Mouse (Mus musculus): ENCODE results near the gene Zbtb25. TPM values are rescaled to one million over a fixed set of nuclear protein-coding genes. Genes with fewer than 3 reads are reported as not detected.
A peak's percentile ranks its signal among the peaks of the same experiment; 100 is the strongest.

The Zbtb25 gene
- polyA plus RNA-seq, 1 experiment from 2014 or later = 20.5 TPM

DNA sequence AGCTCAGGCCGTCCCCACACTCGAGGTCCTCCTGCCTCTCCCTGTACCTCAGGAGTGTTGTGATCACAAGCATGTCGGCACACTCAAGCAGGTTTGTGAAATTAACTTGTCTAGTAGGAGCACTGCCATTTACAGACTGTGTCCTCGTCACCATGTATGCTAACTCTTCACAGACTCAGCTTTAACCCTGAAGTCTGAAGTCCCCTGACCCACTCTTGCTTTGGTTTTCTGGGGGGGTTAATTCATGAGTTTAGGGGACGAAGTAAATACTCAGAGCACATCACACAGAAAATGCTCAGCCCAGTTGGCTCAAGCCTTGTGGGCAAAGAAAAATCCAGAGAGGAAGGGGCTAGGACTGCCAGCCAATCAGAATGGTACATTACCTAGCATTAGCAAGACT, 33.8 kb downstream of the Zbtb25 start:
- Histone ChIP-seq H3K9me3 (ENCODE audit: control insufficient read depth, low read length) (no peaks in the 10 kb centered on the region), H3K36me3 (ENCODE audit: control insufficient read depth, insufficient read depth, low read length) (no peaks in the 10 kb centered on the region), H3K9ac (ENCODE audit: low read depth, low read length) (no peak overlapping the region), H3K4me1 (ENCODE audit: control insufficient read depth, insufficient read depth, low read length) (no peaks in the 10 kb centered on the region), H3K27ac (ENCODE audit: low read depth, low read length) (no peak overlapping the region), H3K4me3 (ENCODE audit: low read length) (no peak overlapping the region), H3K4me2 (replicated peaks; ENCODE audit: low read depth, low read length) (no peak overlapping the region), H3K27me3 (ENCODE audit: control insufficient read depth, insufficient read depth, low read length) (no peaks in the 10 kb centered on the region)
- no peak for ATAC-seq (ENCODE audit: low FRiP score, low TSS enrichment)
- 80% methylated on average over 5 of the region's 5 CpGs for WGBS

DNA sequence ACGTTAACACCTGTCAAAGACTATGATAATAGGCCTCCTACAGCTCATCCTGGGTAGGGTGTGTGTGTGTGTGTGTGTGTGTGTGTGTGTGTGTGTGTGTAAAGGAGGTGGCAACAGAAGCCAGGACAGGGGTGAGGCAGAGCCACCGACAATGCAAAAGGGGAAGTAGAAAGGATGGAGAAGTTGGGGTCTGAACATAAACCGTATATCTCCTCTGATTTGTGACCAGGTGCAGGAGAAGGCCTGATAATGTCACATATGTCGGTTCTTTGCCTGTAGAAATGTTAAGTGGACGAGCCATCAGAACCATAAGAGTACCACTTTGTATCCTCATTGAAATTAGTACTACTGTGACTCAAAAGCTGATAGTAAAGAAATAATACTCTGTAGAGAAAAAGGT, 35.7 kb downstream of the Zbtb25 start:
- H3K27ac ChIP-seq (ENCODE audit: low read depth, low read length) = no peak overlapping the region
- H3K4me3 ChIP-seq (ENCODE audit: low read length) = no peak overlapping the region
- no peaks in the 10 kb centered on the region for H3K27me3 ChIP-seq (ENCODE audit: control insufficient read depth, insufficient read depth, low read length)
- WGBS = 95% methylated on average over 5 of the region's 5 CpGs
- H3K4me1 ChIP-seq (ENCODE audit: control insufficient read depth, insufficient read depth, low read length) = no peaks in the 10 kb centered on the region
- no peak overlapping the region for H3K4me2 ChIP-seq (replicated peaks; ENCODE audit: low read depth, low read length)
- no peaks in the 10 kb centered on the region for H3K36me3 ChIP-seq (ENCODE audit: control insufficient read depth, insufficient read depth, low read length)
- H3K9ac ChIP-seq (ENCODE audit: low read depth, low read length) = no peak overlapping the region
- H3K9me3 ChIP-seq (ENCODE audit: control insufficient read depth, low read length) = no peaks in the 10 kb centered on the region
- ATAC-seq (ENCODE audit: low FRiP score, low TSS enrichment) = no peak

GRCm38 (mm10) chr12:76328567-76329354, 40.6 kb downstream of the Zbtb25 start:
- H3K9ac ChIP-seq (ENCODE audit: low read depth, low read length) = no peak overlapping the region
- no peaks in the 10 kb centered on the region; the same call in 1 of the 2 replicates for H3K36me3 ChIP-seq (ENCODE audit: control insufficient read depth, insufficient read depth, low read length)
- 83% methylated on average over 6 of the region's 6 CpGs for WGBS
- no peak overlapping the region for H3K4me3 ChIP-seq (ENCODE audit: low read length)
- no peaks in the 10 kb centered on the region for H3K9me3 ChIP-seq (ENCODE audit: control insufficient read depth, low read length)
- H3K4me2 ChIP-seq (replicated peaks; ENCODE audit: low read depth, low read length) = no peak overlapping the region
- no peak for ATAC-seq (ENCODE audit: low FRiP score, low TSS enrichment)
- no peaks in the 10 kb centered on the region for H3K27me3 ChIP-seq (ENCODE audit: control insufficient read depth, insufficient read depth, low read length)
- H3K27ac ChIP-seq (ENCODE audit: low read depth, low read length) = no peak overlapping the region
- no peaks in the 10 kb centered on the region; the same call in 1 of the 2 replicates for H3K4me1 ChIP-seq (ENCODE audit: control insufficient read depth, insufficient read depth, low read length)

DNA sequence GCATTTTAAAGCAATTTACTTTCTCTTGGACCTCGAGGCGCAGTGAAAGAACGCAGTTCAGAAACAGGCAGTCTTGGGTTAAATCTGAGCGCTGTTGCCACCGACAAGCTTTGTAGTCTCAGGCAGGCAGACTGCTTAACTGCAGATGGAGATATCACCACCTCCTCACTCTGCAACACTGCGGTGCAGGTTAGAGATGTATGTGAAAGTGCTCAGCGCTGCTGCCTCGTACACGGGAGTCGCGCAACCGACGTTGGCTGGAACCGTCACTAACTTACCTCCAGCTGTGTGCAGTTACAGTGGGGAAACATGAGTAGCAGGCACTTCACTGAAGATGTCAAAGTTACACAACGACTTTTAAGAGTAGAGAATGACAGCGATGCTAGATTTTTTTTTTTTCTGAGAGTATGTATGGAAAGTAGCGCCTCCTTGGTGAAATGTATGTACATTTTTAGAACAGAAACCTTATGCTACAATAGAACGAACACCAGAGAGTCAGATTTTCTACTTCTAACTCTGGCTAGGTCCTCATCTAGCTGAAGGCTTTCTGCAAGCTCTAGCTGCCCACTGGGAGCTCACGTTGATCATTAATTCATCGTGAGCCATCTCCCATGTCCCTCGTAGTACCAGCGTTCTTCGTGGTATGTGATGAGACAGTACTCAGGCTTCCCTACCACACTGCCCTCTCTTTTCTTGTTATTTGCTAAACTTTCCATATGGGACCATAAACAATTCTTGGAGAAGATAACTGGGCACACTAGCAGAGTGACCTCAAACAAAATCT, 42.8 kb downstream of the Zbtb25 start:
- 89% methylated on average over 23 of the region's 23 CpGs for WGBS
- Histone ChIP-seq H3K27ac (ENCODE audit: low read depth, low read length) (no peak overlapping the region), H3K4me2 (replicated peaks; ENCODE audit: low read depth, low read length) (no peak overlapping the region), H3K4me1 (ENCODE audit: control insufficient read depth, insufficient read depth, low read length) (no peaks in the 10 kb centered on the region; the same call in 1 of the 2 replicates), H3K9ac (ENCODE audit: low read depth, low read length) (no peak overlapping the region), H3K4me3 (ENCODE audit: low read length) (no peak overlapping the region), H3K27me3 (ENCODE audit: control insufficient read depth, insufficient read depth, low read length) (no peaks in the 10 kb centered on the region), H3K36me3 (ENCODE audit: control insufficient read depth, insufficient read depth, low read length) (no peaks in the 10 kb centered on the region; the same call in 1 of the 2 replicates), H3K9me3 (ENCODE audit: control insufficient read depth, low read length) (no peaks in the 10 kb centered on the region)
- no peak for ATAC-seq (ENCODE audit: low FRiP score, low TSS enrichment)

GRCm38 (mm10) chr12:76324679-76325431, 44.5 kb downstream of the Zbtb25 start, which contains the start of gene Akap5:
Akap5 (plus strand) TSS chr12:76324891.
- Histone ChIP-seq H3K4me1 (ENCODE audit: control insufficient read depth, insufficient read depth, low read length) (no peaks in the 10 kb centered on the region; the same call in 1 of the 2 replicates), H3K36me3 (ENCODE audit: control insufficient read depth, insufficient read depth, low read length) (peaks cover 9% of the 10 kb centered on the region; the same call in 1 of the 2 replicates), H3K4me2 (replicated peaks; ENCODE audit: low read depth, low read length) (peak within 1 kb of the TSS; percentile 85), H3K9ac (ENCODE audit: low read depth, low read length) (peak within 1 kb of the TSS; percentile 61), H3K27me3 (ENCODE audit: control insufficient read depth, insufficient read depth, low read length) (no peaks in the 10 kb centered on the region), H3K9me3 (ENCODE audit: control insufficient read depth, low read length) (no peaks in the 10 kb centered on the region), H3K27ac (ENCODE audit: low read depth, low read length) (no peak within 1 kb of the TSS), H3K4me3 (ENCODE audit: low read length) (peak within 1 kb of the TSS; percentile 55)
- peak; percentile 97 for ATAC-seq (ENCODE audit: low FRiP score, low TSS enrichment)
- WGBS = 1% methylated on average over 53 of the region's 53 CpGs

GRCm38 (mm10) chr12:76318282-76319212, 50.9 kb downstream of the Zbtb25 start:
- Histone ChIP-seq H3K4me2 (replicated peaks; ENCODE audit: low read depth, low read length) (no peak overlapping the region), H3K9me3 (ENCODE audit: control insufficient read depth, low read length) (no peaks in the 10 kb centered on the region), H3K4me3 (ENCODE audit: low read length) (no peak overlapping the region), H3K27ac (ENCODE audit: low read depth, low read length) (0 out of 2 replicates have a peak overlapping the region, but pooled peaks have one; percentile 3), H3K9ac (ENCODE audit: low read depth, low read length) (no peak overlapping the region), H3K27me3 (ENCODE audit: control insufficient read depth, insufficient read depth, low read length) (no peaks in the 10 kb centered on the region), H3K4me1 (ENCODE audit: control insufficient read depth, insufficient read depth, low read length) (no peaks in the 10 kb centered on the region), H3K36me3 (ENCODE audit: control insufficient read depth, insufficient read depth, low read length) (peaks cover 50% of the 10 kb centered on the region)
- WGBS = 69% methylated on average over 9 of the region's 9 CpGs
- ATAC-seq (ENCODE audit: low FRiP score, low TSS enrichment) = no peak

DNA sequence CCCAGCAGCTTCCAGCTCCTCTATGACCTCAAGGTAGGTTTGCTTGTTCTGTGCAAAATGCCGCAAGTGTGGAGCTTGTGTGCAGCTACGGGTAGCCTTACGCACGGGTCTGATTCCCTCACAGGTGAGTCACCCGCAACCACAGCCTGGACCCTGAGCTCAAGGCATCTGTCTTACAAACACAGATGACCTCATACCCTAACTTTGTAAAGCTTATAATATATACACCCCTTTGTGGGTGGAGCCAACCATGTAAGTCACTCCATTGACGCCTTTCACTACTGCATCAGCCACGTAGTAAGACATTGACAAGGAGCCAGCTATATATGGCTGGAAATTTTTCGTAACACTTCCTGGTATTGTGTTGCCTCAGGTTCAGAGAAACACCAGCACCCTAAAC, 57.5 kb downstream of the Zbtb25 start:
- no peak for ATAC-seq (ENCODE audit: low FRiP score, low TSS enrichment)
- peaks cover 11% of the 10 kb centered on the region for H3K4me1 ChIP-seq (ENCODE audit: control insufficient read depth, insufficient read depth, low read length)
- WGBS = 93% methylated on average over 8 of the region's 8 CpGs
- H3K4me2 ChIP-seq (replicated peaks; ENCODE audit: low read depth, low read length) = no peak overlapping the region
- peaks cover 54% of the 10 kb centered on the region for H3K36me3 ChIP-seq (ENCODE audit: control insufficient read depth, insufficient read depth, low read length)
- H3K9ac ChIP-seq (ENCODE audit: low read depth, low read length) = no peak overlapping the region
- H3K27me3 ChIP-seq (ENCODE audit: control insufficient read depth, insufficient read depth, low read length) = no peaks in the 10 kb centered on the region
- H3K4me3 ChIP-seq (ENCODE audit: low read length) = no peak overlapping the region
- no peaks in the 10 kb centered on the region for H3K9me3 ChIP-seq (ENCODE audit: control insufficient read depth, low read length)
- no peak overlapping the region for H3K27ac ChIP-seq (ENCODE audit: low read depth, low read length)

GRCm38 (mm10) chr12:76311227-76311626, 58.2 kb downstream of the Zbtb25 start:
- 94% methylated on average over 9 of the region's 9 CpGs for WGBS
- Histone ChIP-seq H3K4me2 (replicated peaks; ENCODE audit: low read depth, low read length) (no peak overlapping the region), H3K4me3 (ENCODE audit: low read length) (no peak overlapping the region), H3K4me1 (ENCODE audit: control insufficient read depth, insufficient read depth, low read length) (peaks cover 14% of the 10 kb centered on the region), H3K36me3 (ENCODE audit: control insufficient read depth, insufficient read depth, low read length) (peaks cover 52% of the 10 kb centered on the region), H3K27ac (ENCODE audit: low read depth, low read length) (no peak overlapping the region), H3K27me3 (ENCODE audit: control insufficient read depth, insufficient read depth, low read length) (no peaks in the 10 kb centered on the region), H3K9me3 (ENCODE audit: control insufficient read depth, low read length) (no peaks in the 10 kb centered on the region), H3K9ac (ENCODE audit: low read depth, low read length) (no peak overlapping the region)
- no peak for ATAC-seq (ENCODE audit: low FRiP score, low TSS enrichment)

Measured in kidney, embryonic 14.5 days (tissue).